Mouse (Mus musculus): Measurements from ENCODE around the gene Scn4a.

- no peak for TF ChIP-seq CTCF (IDR thresholded peaks at IDR 0.05)
- no peak for TF ChIP-seq POLR2A (IDR thresholded peaks at IDR 0.05; ENCODE audit: insufficient read depth, low read depth, low read length)
Observed at GRCm38 (mm10) chr11:106350853-106351252, 2.2 kb downstream of the Scn4a start.
